Comparison of ENCODE assay signal across 22 mouse cellular contexts in the genomic region with DNA sequence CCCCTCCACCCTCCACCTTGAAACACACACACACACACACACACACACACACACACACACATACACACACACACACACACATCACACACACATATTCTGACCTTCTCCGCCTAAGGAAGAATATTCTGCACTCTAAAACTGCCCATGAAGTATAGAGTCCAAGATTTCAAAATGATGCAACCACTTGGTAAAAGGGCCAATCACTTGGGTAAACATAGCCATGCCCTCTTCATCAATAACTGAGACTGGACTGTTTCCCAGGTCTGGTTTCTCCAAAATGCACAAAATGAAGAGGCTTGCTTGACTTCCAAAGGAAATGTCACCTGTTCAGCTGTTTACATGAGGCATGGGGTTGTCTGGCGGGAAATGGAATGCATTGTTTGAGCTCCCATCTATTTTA. TPM values are rescaled to one million over a fixed set of nuclear protein-coding genes. Genes with fewer than 3 reads are reported as not detected.
DNase-seq lines count a peak whose midpoint lies in the region; ATAC-seq and TF ChIP-seq lines count a peak whose summit lies in the region.
"Had no signal": no experiment of that assay in that cellular context is flagged by ENCODE, and none has a peak within 500 bp of the region (broad histone marks: within the 10 kb centered on the region; RNA-seq: fewer than 3 reads in every experiment).

No protein-coding gene starts in this region.

- peaks cover 6% of the 10 kb centered on the region; the same call in 1 of the 2 replicates for H3K27me3 ChIP-seq in liver, adult 2 months (ENCODE audit: control insufficient read depth, insufficient read depth, low read length)
- H3K27me3 ChIP-seq in liver, embryonic 11.5 days (replicated peaks; ENCODE audit: control insufficient read depth, insufficient read depth, low read length): no peaks in the 10 kb centered on the region
- H3K27me3 ChIP-seq in myocyte (ENCODE audit: control insufficient read depth, insufficient read depth, insufficient read length): no peaks in the 10 kb centered on the region
- H3K27me3 ChIP-seq: CH12.LX, Patski had no signal

- 27% methylated on average over 2 of the region's 2 CpGs for WGBS in liver, adult 2 months
- WGBS in liver, embryonic 11.5 days: 77% methylated on average over 2 of the region's 2 CpGs

- H3K9me3 ChIP-seq in liver, embryonic 11.5 days (ENCODE audit: control insufficient read depth, low read length): no peaks in the 10 kb centered on the region

- no peaks in the 10 kb centered on the region for H3K79me2 ChIP-seq in liver, adult 2 months (ENCODE audit: control insufficient read depth, insufficient read depth, low read length)
- H3K79me2 ChIP-seq in myocyte (ENCODE audit: control insufficient read depth, insufficient read depth): no peaks in the 10 kb centered on the region

- no peak overlapping the region for H3K27ac ChIP-seq in liver, adult 2 months (replicated peaks; ENCODE audit: insufficient read depth, low read depth, low read length)
- no peak overlapping the region for H3K27ac ChIP-seq in liver, embryonic 11.5 days (ENCODE audit: low read depth, low read length)
- H3K27ac ChIP-seq in embryonic fibroblast, embryonic 13.5 days (ENCODE audit: insufficient read depth, low read length): peak overlapping the region; percentile 31

- TF ChIP-seq CTCF in liver, adult 2 months (IDR thresholded peaks at IDR 0.05; ENCODE audit: low read depth, low read length): no peak
- no peak for TF ChIP-seq CTCF in embryonic fibroblast, embryonic 13.5 days (IDR thresholded peaks at IDR 0.05; ENCODE audit: borderline replicate concordance, insufficient read depth, low read length)

- no peak overlapping the region for H3ac ChIP-seq in myocyte (ENCODE audit: control insufficient read depth, insufficient read length)

- no peaks in the 10 kb centered on the region; the same call in 1 of the 2 replicates for H3K4me1 ChIP-seq in liver, adult 2 months (ENCODE audit: control insufficient read depth, insufficient read depth, low read length)
- H3K4me1 ChIP-seq in liver, embryonic 11.5 days (replicated peaks; ENCODE audit: control insufficient read depth, insufficient read depth, low read length): no peaks in the 10 kb centered on the region
- H3K4me1 ChIP-seq in embryonic fibroblast, embryonic 13.5 days (ENCODE audit: control insufficient read depth, insufficient read depth, low read length): peaks cover 21% of the 10 kb centered on the region

- H3K36me3 ChIP-seq in liver, adult 2 months (ENCODE audit: control insufficient read depth, insufficient read depth, low read length): no peaks in the 10 kb centered on the region
- no peaks in the 10 kb centered on the region for H3K36me3 ChIP-seq in liver, embryonic 11.5 days (ENCODE audit: control insufficient read depth, insufficient read depth, low read length)
- H3K36me3 ChIP-seq in myocyte (ENCODE audit: control insufficient read depth, insufficient read depth): no peaks in the 10 kb centered on the region
- H3K36me3 ChIP-seq: G1E had no signal

- TF ChIP-seq POLR2A in liver, adult 2 months (IDR thresholded peaks at IDR 0.05; ENCODE audit: extremely low read depth, insufficient read depth, low read length): no peak
- no peak for TF ChIP-seq POLR2A in embryonic fibroblast, embryonic 13.5 days (IDR thresholded peaks at IDR 0.05; ENCODE audit: low read depth, low read length)
- no peak for TF ChIP-seq POLR2A in myocyte (IDR thresholded peaks at IDR 0.05; ENCODE audit: insufficient read length, low read depth)

- peak; percentile 74 for DNase-seq in liver, adult 2 months (ENCODE audit: extremely low read depth, low read depth, low spot score)
- DNase-seq in liver, embryonic 11.5 days (ENCODE audit: low spot score): no peak
- no peak for DNase-seq in heart, adult 9 months (ENCODE audit: low spot score in 2 of 2)
- DNase-seq in left cerebral cortex, adult 9 months (ENCODE audit: low spot score in 2 of 2): no peak
- DNase-seq: adrenal gland, adult 2 months; adrenal gland, adult 8-10 months; adrenal gland, postnatal 10 days; adrenal gland, postnatal 14 days; adrenal gland, postnatal 25 days; adrenal gland, postnatal 36 days; B cell, adult 2 months; cerebellum, adult 11 months; cerebellum, adult 11-12 months; cerebellum, adult 18-20 months had no signal

- H3K9ac ChIP-seq in liver, adult 2 months (ENCODE audit: low read depth, low read length): no peak overlapping the region
- no peak overlapping the region for H3K9ac ChIP-seq in liver, embryonic 11.5 days (ENCODE audit: low read depth, low read length)

- no peak for ATAC-seq in liver, embryonic 11.5 days (replicated peaks; ENCODE audit: low FRiP score)
- ATAC-seq: activated CD4-positive, CD25-positive, alpha-beta regulatory T cell, adult 4 months; CD4-positive, CD25-positive, alpha-beta regulatory T cell, adult 4 months; Patski had no signal

- no peak overlapping the region for H3K4me3 ChIP-seq in liver, adult 2 months (ENCODE audit: insufficient read depth, low read depth, low read length)
- H3K4me3 ChIP-seq in liver, embryonic 11.5 days (ENCODE audit: low read depth, low read length): no peak overlapping the region
- H3K4me3 ChIP-seq in embryonic fibroblast, embryonic 13.5 days (ENCODE audit: insufficient read depth, low read length): no peak overlapping the region
- no peak overlapping the region for H3K4me3 ChIP-seq in myocyte

- H3K4me2 ChIP-seq in liver, embryonic 11.5 days: no peak overlapping the region
- H3K4me2 ChIP-seq in myocyte (ENCODE audit: low read depth): peak overlapping the region; percentile 8

TF ChIP-seq in myocyte, 11 proteins besides CTCF, POLR2A, EP300 and RAD21:
- TF ChIP-seq REST (IDR thresholded peaks at IDR 0.05; ENCODE audit: insufficient read depth, insufficient read length) (no peak), MYOG (IDR thresholded peaks at IDR 0.05; ENCODE audit: control insufficient read depth in 1 of 3, insufficient read depth in 1 of 3, insufficient read length in 2 of 3, low read depth in 2 of 3) (no peak), MYOD1 (IDR thresholded peaks at IDR 0.05; ENCODE audit: control insufficient read depth in 1 of 3, insufficient read length in 2 of 3, low read depth in 2 of 3) (peak in 2 of 3 experiments; percentile 42 to 64), CEBPB (IDR thresholded peaks at IDR 0.05; ENCODE audit: insufficient read depth, poor library complexity, severe bottlenecking) (peak; percentile 74), USF1 (IDR thresholded peaks at IDR 0.05; ENCODE audit: low read depth) (no peak)

RNA-seq across cellular contexts. Expression of a gene that starts 15.7 kb away (rescaled TPM):
- total RNA-seq in liver, adult 2 months (2014; rRNA removed): 0.18 and 0.60 TPM in 2 replicates
- 0.07 TPM in 2 replicates for polyA plus RNA-seq in liver, adult 2 months (2012; rRNA removed)
- polyA plus RNA-seq in liver, embryonic 11.5 days (2014; fragmentation: Nextera tagmentation; extraction: Ambion mirVana): 20.1 and 20.7 TPM in 2 replicates
- 182 and 218 TPM in 2 replicates for polyA plus RNA-seq in embryonic fibroblast, embryonic 13.5 days (2011; ENCODE audit: insufficient read length, low read depth, missing spikeins)
- 327 TPM for polyA plus RNA-seq in myocyte (2012; fragmentation: generic; extraction: Trizol)
- total RNA-seq: MEL had no signal
- polyA plus RNA-seq: G1E had no signal

Comparison
In these comparisons a context has a peak if more than half of its experiments do, and no peak if none do; other contexts are left out.
1. RNA of a gene that starts 15.7 kb away (polyA plus RNA-seq): 327 TPM in myocyte (single experiment), 182 to 218 TPM in embryonic fibroblast, embryonic 13.5 days and 20.1 to 20.7 TPM in liver, embryonic 11.5 days; 0.07 TPM in liver, adult 2 months; every median in the first group is over 10 times any median in the second.